Mouse (Mus musculus): ENCODE measurements around the gene F12. TPM values are rescaled to one million over a fixed set of nuclear protein-coding genes. Genes with fewer than 3 reads are reported as not detected.

The F12 gene
- polyA plus RNA-seq, 1 experiment = 1.3 TPM

- WGBS = 87% methylated on average over 4 of the region's 4 CpGs
- Histone ChIP-seq H3K4me1 (ENCODE audit: control insufficient read depth, insufficient read depth, low read length) (no peaks in the 10 kb centered on the region), H3K27ac (ENCODE audit: control insufficient read depth, insufficient read depth, low read depth, low read length, poor library complexity) (no peak overlapping the region), H3K4me3 (replicated peaks; ENCODE audit: control insufficient read depth, low read depth, low read length) (no peak overlapping the region)
- TF ChIP-seq CTCF (IDR thresholded peaks at IDR 0.05; ENCODE audit: control insufficient read depth, insufficient read depth, low read length) (no peak), POLR2A (IDR thresholded peaks at IDR 0.05; ENCODE audit: borderline replicate concordance, control insufficient read depth, low read depth, low read length) (no peak)
Observed at GRCm38 (mm10) chr13:55381790-55382189, 44.8 kb downstream of the F12 start.

GRCm38 (mm10) chr13:55378907-55379580, 47.5 kb downstream of the F12 start:
- Histone ChIP-seq H3K4me1 (ENCODE audit: control insufficient read depth, insufficient read depth, low read length) (no peaks in the 10 kb centered on the region; the same call in 1 of the 2 replicates), H3K27ac (ENCODE audit: control insufficient read depth, insufficient read depth, low read depth, low read length, poor library complexity) (no peak overlapping the region), H3K4me3 (replicated peaks; ENCODE audit: control insufficient read depth, low read depth, low read length) (no peak overlapping the region)
- WGBS = 90% methylated on average over 32 of the region's 32 CpGs
- TF ChIP-seq POLR2A (IDR thresholded peaks at IDR 0.05; ENCODE audit: borderline replicate concordance, control insufficient read depth, low read depth, low read length) = no peak
- no peak for TF ChIP-seq CTCF (IDR thresholded peaks at IDR 0.05; ENCODE audit: control insufficient read depth, insufficient read depth, low read length)

GRCm38 (mm10) chr13:55375877-55376276, 50.7 kb downstream of the F12 start:
- 67% methylated on average over 2 of the region's 2 CpGs for WGBS
- Histone ChIP-seq H3K4me1 (ENCODE audit: control insufficient read depth, insufficient read depth, low read length) (peaks cover 11% of the 10 kb centered on the region), H3K27ac (ENCODE audit: control insufficient read depth, insufficient read depth, low read depth, low read length, poor library complexity) (no peak overlapping the region), H3K4me3 (replicated peaks; ENCODE audit: control insufficient read depth, low read depth, low read length) (no peak overlapping the region)
- TF ChIP-seq CTCF (IDR thresholded peaks at IDR 0.05; ENCODE audit: control insufficient read depth, insufficient read depth, low read length) = no peak
- TF ChIP-seq POLR2A (IDR thresholded peaks at IDR 0.05; ENCODE audit: borderline replicate concordance, control insufficient read depth, low read depth, low read length) = no peak

GRCm38 (mm10) chr13:55374206-55374924, 52.2 kb downstream of the F12 start:
- Histone ChIP-seq H3K4me3 (replicated peaks; ENCODE audit: control insufficient read depth, low read depth, low read length) (no peak overlapping the region), H3K27ac (ENCODE audit: control insufficient read depth, insufficient read depth, low read depth, low read length, poor library complexity) (no peak overlapping the region), H3K4me1 (ENCODE audit: control insufficient read depth, insufficient read depth, low read length) (peaks cover 14% of the 10 kb centered on the region)
- 72% methylated on average over 6 of the region's 6 CpGs for WGBS
- TF ChIP-seq CTCF (IDR thresholded peaks at IDR 0.05; ENCODE audit: control insufficient read depth, insufficient read depth, low read length) (no peak), POLR2A (IDR thresholded peaks at IDR 0.05; ENCODE audit: borderline replicate concordance, control insufficient read depth, low read depth, low read length) (no peak)

GRCm38 (mm10) chr13:55371740-55372139, 54.9 kb downstream of the F12 start:
- Histone ChIP-seq H3K4me3 (replicated peaks; ENCODE audit: control insufficient read depth, low read depth, low read length) (peak overlapping the region; percentile 38), H3K27ac (ENCODE audit: control insufficient read depth, insufficient read depth, low read depth, low read length, poor library complexity) (no peak overlapping the region), H3K4me1 (ENCODE audit: control insufficient read depth, insufficient read depth, low read length) (peaks cover 19% of the 10 kb centered on the region)
- TF ChIP-seq POLR2A (IDR thresholded peaks at IDR 0.05; ENCODE audit: borderline replicate concordance, control insufficient read depth, low read depth, low read length) (no peak), CTCF (IDR thresholded peaks at IDR 0.05; ENCODE audit: control insufficient read depth, insufficient read depth, low read length) (no peak)
- 71% methylated on average over 5 of the region's 5 CpGs for WGBS

- Histone ChIP-seq H3K27ac (ENCODE audit: control insufficient read depth, insufficient read depth, low read depth, low read length, poor library complexity) (peak overlapping the region; percentile 39; the same call in 1 of the 2 replicates), H3K4me1 (ENCODE audit: control insufficient read depth, insufficient read depth, low read length) (peaks cover 19% of the 10 kb centered on the region), H3K4me3 (replicated peaks; ENCODE audit: control insufficient read depth, low read depth, low read length) (peak overlapping the region; percentile 52)
- TF ChIP-seq CTCF (IDR thresholded peaks at IDR 0.05; ENCODE audit: control insufficient read depth, insufficient read depth, low read length) (no peak), POLR2A (IDR thresholded peaks at IDR 0.05; ENCODE audit: borderline replicate concordance, control insufficient read depth, low read depth, low read length) (no peak)
- WGBS = 61% methylated on average over 8 of the region's 8 CpGs
Observed at GRCm38 (mm10) chr13:55371007-55371681, 55.4 kb downstream of the F12 start.

- H3K4me1 ChIP-seq (ENCODE audit: control insufficient read depth, insufficient read depth, low read length) = peaks cover 19% of the 10 kb centered on the region
Observed at GRCm38 (mm10) chr13:55370234-55370633, 56.4 kb downstream of the F12 start.

GRCm38 (mm10) chr13:55369531-55370114, 57.0 kb downstream of the F12 start, which contains the start of gene Rgs14:
TSS of gene Rgs14 (plus strand) at chr13:55369732.
- TF ChIP-seq POLR2A (IDR thresholded peaks at IDR 0.05; ENCODE audit: borderline replicate concordance, control insufficient read depth, low read depth, low read length) (peak; percentile 79; the same call in 1 of the 2 replicates), CTCF (IDR thresholded peaks at IDR 0.05; ENCODE audit: control insufficient read depth, insufficient read depth, low read length) (no peak)
- peaks cover 19% of the 10 kb centered on the region for H3K4me1 ChIP-seq (ENCODE audit: control insufficient read depth, insufficient read depth, low read length)
- H3K27ac ChIP-seq (ENCODE audit: control insufficient read depth, insufficient read depth, low read depth, low read length, poor library complexity) = peak within 1 kb of the TSS; percentile 94
- H3K4me3 ChIP-seq (replicated peaks; ENCODE audit: control insufficient read depth, low read depth, low read length) = peak within 1 kb of the TSS; percentile 75
- 0% methylated on average over 13 of the region's 13 CpGs for WGBS

More at GRCm38 (mm10) chr13:55370234-55370633, 56.4 kb downstream of the F12 start:
- Histone ChIP-seq H3K4me3 (replicated peaks; ENCODE audit: control insufficient read depth, low read depth, low read length) (peak overlapping the region; percentile 75), H3K27ac (ENCODE audit: control insufficient read depth, insufficient read depth, low read depth, low read length, poor library complexity) (peak overlapping the region; percentile 94)
- 9% methylated on average over 3 of the region's 3 CpGs for WGBS
- TF ChIP-seq POLR2A (IDR thresholded peaks at IDR 0.05; ENCODE audit: borderline replicate concordance, control insufficient read depth, low read depth, low read length) (no peak), CTCF (IDR thresholded peaks at IDR 0.05; ENCODE audit: control insufficient read depth, insufficient read depth, low read length) (no peak)

All from bone marrow, adult 2 months (tissue).